Mouse (Mus musculus): ENCODE measurements around the gene Ext2.
A peak's percentile ranks its signal among the peaks of the same experiment; 100 is the strongest.

The Ext2 gene

GRCm38 (mm10) chr2:93822045-93822749 lies at the start of gene Ext2:
Ext2 (minus strand) TSS chr2:93822568.
- DNase-seq = peak; percentile 90

DNA sequence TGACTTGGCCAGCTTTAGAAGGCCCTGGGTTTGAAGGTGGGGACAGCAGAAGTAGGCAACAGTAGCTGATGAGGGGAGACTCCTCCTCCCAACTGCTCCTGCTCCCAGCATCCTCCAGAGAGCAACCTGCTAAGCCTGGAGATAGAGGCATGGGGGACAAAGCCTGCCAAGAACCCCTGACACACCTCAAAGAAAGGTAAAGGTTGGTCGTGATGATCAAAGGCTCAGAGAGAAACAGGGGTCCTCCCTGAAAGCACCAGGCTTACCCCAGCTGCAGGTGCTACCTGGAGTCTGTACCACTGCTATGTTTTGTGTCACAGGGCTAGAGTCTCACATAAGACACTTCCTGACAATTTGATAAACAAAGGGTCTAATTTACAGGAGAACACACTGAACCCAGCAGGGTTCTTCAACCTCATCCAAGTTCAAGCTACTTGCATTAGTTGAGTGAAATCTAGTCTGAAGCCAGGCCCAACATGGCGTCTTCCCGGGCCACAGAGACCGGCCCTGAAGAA lies 49.1 kb upstream of the Ext2 start:
- no peak for DNase-seq

DNA sequence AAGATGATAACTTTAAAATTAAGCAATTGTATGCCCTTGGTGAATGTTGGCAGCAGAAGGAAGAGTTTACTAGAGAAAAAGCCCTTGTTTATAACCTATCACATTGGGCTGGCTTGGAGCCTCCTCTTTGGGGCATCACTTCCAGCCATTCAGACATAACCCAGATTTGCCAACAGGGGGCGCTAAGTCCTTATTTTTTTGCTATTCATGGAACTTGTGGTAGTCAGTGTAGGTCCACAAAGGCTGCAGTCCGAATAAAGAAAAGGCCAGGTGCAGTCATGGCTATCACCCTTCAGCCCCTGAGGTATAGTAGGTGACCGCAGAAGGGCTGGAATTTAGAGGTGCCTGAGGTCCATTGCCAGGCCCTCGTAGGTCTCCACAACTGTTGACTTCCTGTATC lies 48.5 kb upstream of the Ext2 start:
- peak; percentile 59 for DNase-seq

DNA sequence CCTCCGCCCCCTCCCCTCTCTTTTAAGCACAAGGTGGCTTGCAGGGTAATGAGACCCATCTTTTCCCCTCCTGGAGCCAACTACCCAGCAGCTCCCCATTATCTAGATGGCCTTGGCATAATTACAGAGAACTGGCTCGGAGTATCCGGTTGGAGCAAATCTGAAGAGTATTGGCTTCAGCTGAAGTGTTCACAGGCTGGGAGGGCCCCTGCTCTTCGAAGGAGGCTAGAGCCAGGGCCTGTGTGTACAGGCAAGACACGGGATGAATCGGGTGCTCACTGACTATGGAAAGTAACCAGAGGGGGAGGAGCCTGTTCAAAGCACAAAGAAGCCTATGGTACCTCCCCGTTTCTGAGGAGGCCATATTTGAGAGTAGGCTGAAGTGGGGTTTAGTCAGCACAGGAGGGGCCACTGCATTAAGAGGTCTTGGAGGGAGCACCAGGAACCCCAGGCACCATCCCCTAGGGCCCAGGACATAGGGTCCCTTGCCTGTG lies 46.8 kb upstream of the Ext2 start, which contains the start of gene Accsl:
Gene Accsl, minus strand, starts transcription at position 51 of the 494 bp plus-strand sequence.
- no peak for DNase-seq

DNA sequence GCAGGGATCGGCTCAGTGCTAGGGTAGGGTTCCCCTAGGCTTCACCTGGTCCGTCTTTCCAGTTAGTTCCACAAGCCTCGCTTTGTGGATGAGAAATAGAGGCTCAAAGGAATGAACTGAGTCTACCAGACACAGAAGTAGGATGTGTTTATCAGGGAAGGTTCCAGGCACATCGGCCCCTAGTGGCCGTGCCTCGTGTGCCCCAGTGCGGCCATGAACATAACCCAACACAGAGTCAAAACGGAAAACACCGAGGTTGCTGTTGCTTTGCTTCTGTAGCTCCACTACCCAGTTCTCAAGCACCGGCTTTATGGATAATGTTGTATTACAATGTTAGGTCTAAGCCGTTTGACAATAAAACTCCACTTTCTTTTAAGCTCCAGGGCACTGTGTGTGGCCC lies 46.2 kb upstream of the Ext2 start:
- DNase-seq = no peak

DNA sequence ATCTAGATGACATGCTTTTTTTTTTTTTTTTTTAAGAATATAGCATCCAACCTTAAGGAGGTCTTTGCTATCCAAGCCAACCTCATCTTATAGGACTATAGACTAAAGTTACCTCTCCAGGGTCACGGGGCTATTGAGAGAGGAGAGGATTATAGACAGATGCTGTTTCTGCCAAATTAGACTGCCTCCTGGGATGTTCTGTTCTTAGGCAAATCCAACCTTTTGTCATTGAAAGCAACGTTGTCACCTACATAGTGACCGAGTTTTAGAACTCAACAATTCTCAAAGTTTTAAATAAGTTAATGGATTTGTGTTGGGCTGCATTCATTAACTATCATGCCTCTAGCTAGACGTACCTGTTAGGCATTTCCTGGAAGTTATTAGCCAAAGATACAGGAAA lies 40.9 kb upstream of the Ext2 start:
- no peak for DNase-seq

- DNase-seq = no peak
These were observed 36.5 kb upstream of the Ext2 start for GRCm38 (mm10) chr2:93858845-93859244.

DNA sequence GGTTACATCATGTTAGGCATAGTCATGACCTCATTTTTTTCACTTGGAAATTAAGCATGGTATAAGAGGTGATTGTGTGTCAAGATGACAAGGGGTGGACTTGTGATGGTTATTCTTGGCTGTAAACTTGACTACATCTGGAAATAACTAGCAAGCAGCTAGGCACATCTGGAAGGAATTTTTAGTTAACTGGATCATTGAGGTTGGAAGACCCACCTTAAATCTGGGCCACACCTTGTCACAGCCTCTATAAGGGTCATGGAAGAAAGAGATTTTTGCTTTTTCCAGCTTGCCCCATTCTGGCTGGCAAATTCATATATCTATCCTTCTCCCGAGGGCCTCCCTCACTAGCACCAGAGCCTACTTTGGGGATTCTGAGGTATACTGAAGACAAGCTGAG lies 28.9 kb upstream of the Ext2 start:
- no peak for DNase-seq

DNA sequence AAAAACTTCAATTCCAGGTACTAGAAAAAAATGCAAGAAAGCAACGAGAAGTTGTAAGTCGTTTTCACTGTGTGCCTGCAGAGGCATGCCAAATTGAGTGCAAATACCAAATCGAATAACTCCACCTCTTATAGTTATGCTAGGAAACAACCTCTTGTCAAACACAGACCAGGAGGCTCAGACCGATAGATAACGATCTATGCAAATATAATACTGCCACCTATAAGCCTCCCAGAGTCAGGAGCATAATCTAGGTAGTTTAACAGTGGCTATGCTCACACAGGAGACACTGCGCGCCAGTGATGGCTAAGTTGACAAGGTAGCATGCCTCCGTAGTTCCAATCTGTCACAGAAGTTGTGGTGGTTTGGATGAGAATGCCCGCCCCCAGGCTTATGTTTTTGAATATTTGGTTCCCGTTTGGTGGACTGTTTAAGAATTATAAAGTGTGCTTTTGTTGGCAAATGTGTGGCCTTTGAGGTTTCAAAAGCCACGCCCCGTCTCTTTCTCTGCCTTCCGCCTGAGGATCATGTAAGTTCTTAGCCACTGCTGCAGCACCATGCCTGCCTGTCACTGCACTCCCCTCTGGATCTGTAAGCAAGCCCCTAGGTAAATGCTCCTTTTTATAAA lies 28.1 kb upstream of the Ext2 start:
- DNase-seq = no peak

DNA sequence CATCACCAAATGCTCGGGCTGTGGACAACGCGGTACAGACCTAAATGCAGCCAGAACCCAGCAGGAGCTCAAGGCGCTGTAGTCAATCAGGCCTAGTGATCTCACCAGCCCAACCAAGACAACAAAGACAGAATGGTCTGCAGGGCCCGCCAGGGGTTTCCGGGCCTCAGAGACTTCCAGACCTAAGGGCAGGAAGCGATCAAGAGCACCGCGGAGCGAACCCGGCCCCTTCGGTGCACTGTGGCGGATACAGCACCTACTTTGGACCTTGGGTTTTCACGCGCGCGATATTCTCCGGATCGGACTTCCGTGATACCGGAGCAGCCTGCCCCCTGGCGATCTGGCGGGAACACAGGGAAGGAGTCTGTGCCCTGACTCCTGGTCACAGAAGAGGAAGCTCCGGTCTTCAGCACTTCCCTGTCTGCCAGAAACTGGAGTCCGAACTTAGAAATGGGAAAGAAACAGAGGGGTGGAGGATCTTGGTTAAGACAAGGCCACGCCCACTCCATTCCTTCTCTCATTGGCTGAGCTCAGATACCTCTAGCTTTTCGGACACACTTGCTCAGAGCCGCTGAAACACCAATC lies 27.2 kb upstream of the Ext2 start, which contains the start of gene Accs:
Gene Accs, minus strand, starts transcription at position 439 of the 585 bp plus-strand sequence.
- peak; percentile 46 for DNase-seq

- DNase-seq = no peak
These were observed 19.0 kb upstream of the Ext2 start for GRCm38 (mm10) chr2:93841349-93841748.

DNA sequence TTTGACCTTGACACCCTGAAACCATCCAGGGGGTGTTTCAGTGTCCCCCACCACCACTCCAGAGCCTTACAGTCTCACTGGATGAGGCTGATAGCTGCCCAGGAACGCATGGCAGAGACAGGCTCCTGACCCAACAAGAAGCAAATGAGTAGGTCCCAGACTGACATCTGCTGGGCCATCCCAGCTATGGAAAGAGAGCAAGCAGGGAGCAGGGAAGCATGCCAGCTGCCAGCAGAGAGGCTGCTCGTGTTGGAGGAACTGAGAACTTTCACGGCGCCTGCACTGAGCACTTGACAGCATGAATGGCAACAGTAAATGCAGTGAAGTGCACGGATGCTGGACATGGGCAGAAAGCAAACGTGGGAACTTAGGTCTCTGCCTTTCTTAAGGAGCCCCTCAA lies 17.7 kb upstream of the Ext2 start:
- no peak for DNase-seq

- no peak for DNase-seq
These were observed 16.6 kb upstream of the Ext2 start for GRCm38 (mm10) chr2:93838931-93839330.

DNA sequence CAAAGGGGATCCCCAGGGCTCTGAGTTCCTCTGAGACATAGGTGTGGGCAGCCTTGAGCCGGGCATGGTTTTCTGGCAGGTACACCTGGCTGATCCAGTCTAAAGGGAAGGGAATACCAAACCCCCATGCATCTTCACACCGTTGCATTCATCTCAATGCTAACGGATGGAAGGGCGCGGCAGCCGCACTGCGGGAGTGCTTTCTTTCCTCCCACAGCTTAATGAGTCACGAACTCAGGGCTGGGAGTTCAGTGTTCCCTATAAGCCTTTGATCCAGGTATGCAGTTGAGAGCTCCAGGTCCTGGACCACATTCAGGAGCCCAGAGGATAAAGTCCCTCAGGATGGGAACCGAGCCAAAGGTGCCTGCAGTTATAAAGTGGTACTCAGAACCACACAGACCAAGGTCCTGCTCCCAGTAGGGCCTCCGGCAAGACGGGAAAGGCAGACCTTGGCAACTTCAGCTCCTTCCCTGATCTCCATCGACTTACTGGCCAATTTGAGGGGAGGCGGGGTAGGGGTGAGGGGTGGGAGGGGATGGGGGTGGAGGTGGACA lies 13.9 kb upstream of the Ext2 start:
- no peak for DNase-seq

- no peak for DNase-seq
These were observed 13.2 kb upstream of the Ext2 start for GRCm38 (mm10) chr2:93835596-93835995.

- no peak for DNase-seq
These were observed 1.2 kb upstream of the Ext2 start for GRCm38 (mm10) chr2:93823519-93823918.

DNA sequence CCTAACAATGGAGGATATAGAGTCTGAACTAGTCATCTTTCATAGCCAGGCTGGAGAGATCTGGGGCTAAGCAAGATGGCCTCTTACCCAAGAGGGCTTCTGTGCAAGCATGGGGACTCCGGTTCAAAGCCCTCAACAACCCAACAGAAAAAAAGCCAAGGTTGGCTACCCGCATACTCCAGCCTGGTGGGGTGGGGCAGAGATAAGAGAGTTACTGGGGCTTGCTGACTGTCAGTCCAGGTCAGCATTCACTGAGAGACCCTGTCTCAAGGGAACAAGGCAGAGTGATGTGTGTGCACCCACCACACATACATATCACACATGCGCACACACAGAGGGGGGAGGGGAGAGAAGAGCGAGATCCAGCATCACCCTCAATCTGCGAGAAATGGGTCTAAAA lies 4.6 kb downstream of the Ext2 start:
- no peak for DNase-seq

DNA sequence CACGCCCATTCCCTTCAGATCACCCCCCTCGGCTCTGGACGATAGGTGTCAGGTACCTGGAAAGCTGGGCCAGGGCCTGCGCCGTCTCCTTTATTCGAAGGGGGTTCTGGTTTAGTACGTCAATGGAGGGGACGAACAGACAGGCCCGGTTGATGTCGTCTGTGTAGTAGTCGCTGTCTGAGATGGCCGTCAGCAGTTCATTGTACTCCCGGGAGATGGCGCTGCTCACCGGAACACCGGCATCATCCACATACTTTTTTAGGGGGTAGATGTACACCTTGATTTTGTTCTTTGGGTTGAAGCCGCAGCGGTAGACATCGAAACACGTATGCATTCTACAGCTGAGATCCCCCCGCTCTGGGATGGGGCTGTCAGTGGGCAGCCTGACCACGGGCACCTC lies 9.0 kb downstream of the Ext2 start:
- no peak for DNase-seq

- no peak for DNase-seq
These were observed 10.6 kb downstream of the Ext2 start for GRCm38 (mm10) chr2:93811812-93812211.

DNA sequence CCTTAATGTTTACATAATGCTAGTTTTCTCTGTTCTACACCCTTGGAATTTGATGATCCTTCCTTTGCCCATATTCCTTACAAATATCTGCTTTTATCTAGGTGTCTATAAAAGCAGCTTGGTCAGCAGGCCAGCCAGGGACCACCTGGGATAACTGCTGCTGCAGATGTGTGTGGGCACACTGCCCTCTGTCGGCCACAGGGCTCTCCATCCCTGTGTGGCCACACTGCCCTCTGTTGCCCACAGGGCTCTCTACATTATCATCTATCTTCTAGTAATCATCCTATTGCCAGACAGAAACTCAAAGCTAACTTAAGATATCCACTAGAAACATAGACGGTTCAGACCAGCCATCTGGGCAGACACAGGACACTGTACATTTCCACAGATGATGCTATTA lies 12.4 kb downstream of the Ext2 start:
- DNase-seq = no peak

GRCm38 (mm10) chr2:93808071-93808470 lies 14.3 kb downstream of the Ext2 start:
- no peak for DNase-seq

- DNase-seq = no peak
These were observed 14.9 kb downstream of the Ext2 start for GRCm38 (mm10) chr2:93807440-93807839.

GRCm38 (mm10) chr2:93806487-93807201 lies 15.7 kb downstream of the Ext2 start:
- no peak for DNase-seq
